Mouse (Mus musculus): Measurements from ENCODE around the gene Hoxa9.

The Hoxa9 gene

GRCm38 (mm10) chr6:52245040-52245756 is 14.3 kb upstream of the Hoxa9 start:
- DNase-seq (ENCODE audit: extremely low spot score, low spot score): no peak

GRCm38 (mm10) chr6:52244471-52245039 is 13.7 kb upstream of the Hoxa9 start:
- no peak for DNase-seq (ENCODE audit: extremely low spot score, low spot score)

- DNase-seq (ENCODE audit: extremely low spot score, low spot score): no peak
Measured at GRCm38 (mm10) chr6:52243681-52244121, 12.8 kb upstream of the Hoxa9 start.

GRCm38 (mm10) chr6:52242801-52243332 is 12.0 kb upstream of the Hoxa9 start:
- no peak for DNase-seq (ENCODE audit: extremely low spot score, low spot score)

- no peak for DNase-seq (ENCODE audit: extremely low spot score, low spot score)
Measured at GRCm38 (mm10) chr6:52241001-52241621, 10.2 kb upstream of the Hoxa9 start.

- peak; percentile 95 for DNase-seq (ENCODE audit: extremely low spot score, low spot score)
Measured at GRCm38 (mm10) chr6:52240389-52241000, 9.6 kb upstream of the Hoxa9 start, which contains the start of gene Hoxa10. Gene Hoxa10 (minus strand): TSS chr6:52240854.

- no peak for DNase-seq (ENCODE audit: extremely low spot score, low spot score)
Measured at GRCm38 (mm10) chr6:52239625-52240388, 8.9 kb upstream of the Hoxa9 start.

GRCm38 (mm10) chr6:52238976-52239375 is 8.1 kb upstream of the Hoxa9 start:
- no peak for DNase-seq (ENCODE audit: extremely low spot score, low spot score)

- no peak for DNase-seq (ENCODE audit: extremely low spot score, low spot score)
Measured at GRCm38 (mm10) chr6:52238155-52238545, 7.3 kb upstream of the Hoxa9 start.

- DNase-seq (ENCODE audit: extremely low spot score, low spot score): no peak
Measured at GRCm38 (mm10) chr6:52237346-52238154, 6.7 kb upstream of the Hoxa9 start.

GRCm38 (mm10) chr6:52236806-52237205 is 5.9 kb upstream of the Hoxa9 start:
- DNase-seq (ENCODE audit: extremely low spot score, low spot score): no peak

- DNase-seq (ENCODE audit: extremely low spot score, low spot score): no peak
Measured at GRCm38 (mm10) chr6:52235866-52236265, 5.0 kb upstream of the Hoxa9 start.

GRCm38 (mm10) chr6:52235267-52235666 is 4.4 kb upstream of the Hoxa9 start:
- DNase-seq (ENCODE audit: extremely low spot score, low spot score): no peak

GRCm38 (mm10) chr6:52234428-52235140 is 3.7 kb upstream of the Hoxa9 start:
- no peak for DNase-seq (ENCODE audit: extremely low spot score, low spot score)

- DNase-seq (ENCODE audit: extremely low spot score, low spot score): no peak
Measured at GRCm38 (mm10) chr6:52233546-52234427, 2.9 kb upstream of the Hoxa9 start.

- no peak for DNase-seq (ENCODE audit: extremely low spot score, low spot score)
Measured at GRCm38 (mm10) chr6:52232984-52233545, 2.2 kb upstream of the Hoxa9 start.

- DNase-seq (ENCODE audit: extremely low spot score, low spot score): no peak
Measured at GRCm38 (mm10) chr6:52232568-52232965, 1.7 kb upstream of the Hoxa9 start.

- no peak for DNase-seq (ENCODE audit: extremely low spot score, low spot score)
Measured at GRCm38 (mm10) chr6:52231885-52232567, 1.1 kb upstream of the Hoxa9 start.
